Mouse (Mus musculus): ENCODE results near the gene Trim80. TPM values are rescaled to one million over a fixed set of nuclear protein-coding genes. Genes with fewer than 3 reads are reported as not detected.
A peak's percentile ranks its signal among the peaks of the same experiment; 100 is the strongest.
"Not testable (repeated sequence)": the region's sequence is repeated elsewhere in the genome, so short reads cannot be mapped to it uniquely, and the experiment has no call there.

The Trim80 gene
- total RNA-seq, 2 experiments from 2014 or later: not detected

GRCm38 (mm10) chr11:115460976-115461375 lies 20.6 kb downstream of the Trim80 start:
- DNase-seq (ENCODE audit: low spot score in 2 of 2): no peak

DNA sequence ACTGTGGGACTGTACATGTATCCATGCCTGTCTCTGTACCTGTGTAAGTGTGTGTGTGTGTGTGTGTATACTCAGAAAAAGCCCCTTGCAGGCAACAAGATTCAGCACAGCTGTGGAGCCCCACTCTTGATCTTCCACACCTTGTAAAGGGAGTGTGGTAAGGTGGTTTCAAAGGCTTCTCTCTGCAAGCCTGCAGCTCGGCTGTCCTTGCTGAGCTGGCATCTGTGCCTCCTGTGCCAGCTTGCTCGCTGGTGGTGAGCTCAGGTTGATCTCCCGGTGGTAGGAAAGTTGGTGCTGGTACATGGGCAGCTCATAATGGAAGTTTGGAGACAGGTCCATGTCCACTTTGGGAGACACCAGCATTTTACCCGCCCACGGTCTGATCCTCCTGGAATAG lies 21.5 kb downstream of the Trim80 start:
- no peak for DNase-seq (ENCODE audit: low spot score in 2 of 2)

DNA sequence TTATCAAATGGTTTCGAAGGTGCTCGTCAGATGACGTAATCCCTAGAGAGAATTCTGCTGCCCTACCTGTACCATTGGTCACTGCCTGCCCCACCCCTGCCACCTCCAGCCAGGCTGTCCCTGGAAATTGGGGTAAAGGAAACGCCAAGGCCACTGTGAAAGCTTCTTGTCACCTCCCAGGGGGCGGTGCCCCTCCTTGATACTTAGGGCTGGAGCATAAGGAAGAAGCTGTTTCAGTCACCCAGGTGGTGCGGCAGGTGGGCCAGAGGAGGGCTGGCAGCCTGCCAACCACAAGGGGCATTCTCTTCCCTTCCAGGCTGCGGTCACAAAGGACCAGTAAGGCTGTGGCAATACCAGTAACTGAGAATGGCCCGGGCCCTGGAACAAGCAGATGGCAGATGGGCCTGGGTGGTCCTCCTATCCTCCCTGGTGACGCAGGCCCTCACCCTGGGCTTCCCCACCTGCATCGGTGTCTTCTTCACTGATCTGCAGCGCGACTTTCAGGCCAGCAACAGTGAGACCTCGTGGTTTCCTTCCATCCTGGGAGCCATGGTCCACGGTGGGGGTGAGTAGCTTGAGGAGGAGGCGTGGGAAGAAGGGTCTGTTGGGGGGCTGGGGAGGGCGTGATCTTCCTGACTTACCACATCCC lies 22.0 kb downstream of the Trim80 start, which contains the start of gene Slc16a5:
TSS of gene Slc16a5 (plus strand) at position 232 of the 649 bp plus-strand sequence.
- DNase-seq (ENCODE audit: low spot score in 2 of 2): no peak

DNA sequence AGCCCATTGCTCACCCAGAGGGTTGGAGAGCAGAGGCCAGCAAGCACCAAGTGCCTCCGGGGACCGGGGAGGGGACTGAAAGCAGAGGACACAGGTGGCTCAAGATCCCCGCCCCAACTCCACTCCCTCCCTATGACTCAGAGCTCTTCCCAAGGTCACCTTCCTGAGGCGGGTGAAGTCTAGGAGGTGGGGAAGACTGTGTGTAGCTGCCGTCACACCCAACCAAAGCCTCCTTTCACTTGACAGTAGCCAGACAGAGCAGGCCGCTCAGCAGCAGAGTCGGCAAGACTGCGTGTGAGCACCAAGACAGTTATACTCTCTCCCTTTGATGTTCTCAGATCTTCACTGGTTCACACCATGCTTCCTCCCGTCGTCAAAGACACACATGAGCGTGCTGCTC lies 23.1 kb downstream of the Trim80 start:
- no peak for DNase-seq (ENCODE audit: low spot score in 2 of 2)

DNA sequence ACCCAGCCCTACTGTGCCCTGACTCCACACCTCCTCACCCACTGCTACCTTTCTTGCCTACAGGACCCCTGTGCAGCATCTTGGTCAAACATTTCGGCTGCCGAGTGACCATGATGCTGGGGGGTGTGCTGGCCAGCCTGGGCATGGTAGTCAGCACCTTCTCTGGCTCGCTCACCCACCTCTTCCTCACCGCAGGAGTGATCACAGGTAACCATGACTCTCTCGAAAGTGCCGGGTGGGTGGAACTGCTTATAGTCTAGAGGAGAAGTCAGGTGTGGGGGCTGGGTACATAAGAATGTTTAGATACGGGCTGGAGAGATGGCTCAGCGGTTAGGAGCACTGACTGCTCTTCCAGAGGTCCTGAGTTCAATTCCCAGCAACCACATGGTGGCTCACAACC lies 24.5 kb downstream of the Trim80 start:
- no peak for DNase-seq (ENCODE audit: low spot score in 2 of 2)

DNA sequence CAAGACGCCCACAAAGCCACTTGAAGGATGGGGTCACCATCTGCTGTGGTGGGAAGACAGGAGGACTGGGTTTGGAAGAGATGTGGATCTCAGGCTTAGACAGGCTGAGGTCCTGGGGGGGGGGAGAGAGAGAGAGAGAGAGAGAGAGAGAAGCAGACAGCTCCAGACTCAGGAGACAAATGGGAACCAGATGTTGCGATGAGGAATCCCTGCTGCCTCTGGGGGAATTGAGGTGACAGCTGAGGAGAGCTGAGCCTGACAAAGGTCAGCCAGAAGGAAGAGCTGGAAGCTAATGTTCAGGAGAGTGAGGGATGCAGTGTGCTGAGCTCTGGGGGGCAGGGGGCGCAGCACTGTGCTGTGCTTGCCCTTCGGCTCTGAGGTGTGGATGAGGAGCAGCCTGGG lies 26.9 kb downstream of the Trim80 start:
- DNase-seq (ENCODE audit: low spot score in 2 of 2): no peak

GRCm38 (mm10) chr11:115472183-115472582 lies 31.8 kb downstream of the Trim80 start:
- peak in 1 of 2 experiments; percentile 6 for DNase-seq (ENCODE audit: low spot score in 2 of 2)

- peak; percentile 77 to 87 for DNase-seq (ENCODE audit: low spot score in 2 of 2)
These were observed 33.4 kb downstream of the Trim80 start for GRCm38 (mm10) chr11:115473626-115474275.

DNA sequence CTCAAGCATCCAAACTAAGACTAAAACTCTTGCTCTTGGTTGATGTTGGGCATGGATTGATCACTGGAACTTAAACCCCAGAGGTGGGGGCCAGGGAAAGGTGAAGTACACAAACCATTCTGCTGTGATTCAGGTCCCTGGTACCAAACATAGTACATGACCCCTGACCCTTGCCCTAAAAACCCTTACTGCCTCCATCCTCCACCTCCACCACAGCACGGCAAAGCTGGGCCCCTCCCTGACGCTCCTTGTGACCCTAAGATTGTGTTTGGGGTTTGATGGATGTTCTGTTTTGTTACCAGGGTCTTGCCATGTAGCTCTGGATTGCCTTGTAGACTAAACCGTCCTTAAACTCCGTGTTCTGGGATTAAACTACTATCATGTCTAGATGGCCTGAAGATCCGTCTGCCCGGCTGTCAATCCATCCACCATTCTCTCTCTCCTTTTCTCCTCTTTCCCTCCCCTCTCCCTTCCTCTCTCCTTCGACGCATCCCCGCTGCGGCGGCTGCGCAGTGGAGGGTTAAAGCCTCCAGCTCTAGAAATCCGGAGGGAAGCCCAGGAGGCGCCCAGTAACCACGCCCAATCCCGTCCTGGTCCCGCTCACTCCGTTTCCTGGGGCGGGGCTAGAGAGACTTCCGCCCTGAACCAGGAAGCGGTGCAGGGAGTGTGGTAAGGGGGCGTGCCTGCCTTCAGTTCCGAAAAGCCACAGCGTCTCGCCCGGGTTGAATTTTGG lies 34.8 kb downstream of the Trim80 start, which contains the start of gene Armc7:
TSS of gene Armc7 (plus strand) at position 643 of the 733 bp plus-strand sequence.
- DNase-seq (ENCODE audit: low spot score in 2 of 2): peak; percentile 90 to 93

DNA sequence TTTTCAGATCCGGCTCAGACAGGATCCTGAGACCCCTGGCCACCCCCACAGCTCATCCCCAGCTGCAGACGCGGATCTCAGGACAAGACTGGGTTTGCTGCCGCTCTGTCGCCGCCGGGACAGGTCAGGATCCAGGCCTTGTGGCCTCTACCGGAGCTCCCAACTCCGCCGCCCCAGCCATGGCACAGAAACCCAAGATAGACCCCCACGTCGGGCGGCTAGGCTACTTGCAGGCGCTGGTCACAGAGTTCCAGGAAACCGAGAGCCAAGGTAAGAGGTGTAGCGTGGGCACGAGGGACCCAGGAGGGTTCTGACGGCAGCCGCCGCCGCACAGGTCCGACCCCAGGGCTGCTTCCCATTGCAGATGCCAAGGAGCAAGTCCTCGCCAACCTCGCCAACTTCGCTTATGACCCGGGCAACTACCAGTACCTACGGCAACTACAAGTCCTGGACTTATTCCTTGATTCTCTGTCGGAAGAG lies 35.5 kb downstream of the Trim80 start:
- no peak for DNase-seq (ENCODE audit: low spot score in 2 of 2)

- not testable (repeated sequence) for DNase-seq (ENCODE audit: low spot score in 2 of 2)
These were observed 36.3 kb downstream of the Trim80 start for GRCm38 (mm10) chr11:115476630-115477029.

DNA sequence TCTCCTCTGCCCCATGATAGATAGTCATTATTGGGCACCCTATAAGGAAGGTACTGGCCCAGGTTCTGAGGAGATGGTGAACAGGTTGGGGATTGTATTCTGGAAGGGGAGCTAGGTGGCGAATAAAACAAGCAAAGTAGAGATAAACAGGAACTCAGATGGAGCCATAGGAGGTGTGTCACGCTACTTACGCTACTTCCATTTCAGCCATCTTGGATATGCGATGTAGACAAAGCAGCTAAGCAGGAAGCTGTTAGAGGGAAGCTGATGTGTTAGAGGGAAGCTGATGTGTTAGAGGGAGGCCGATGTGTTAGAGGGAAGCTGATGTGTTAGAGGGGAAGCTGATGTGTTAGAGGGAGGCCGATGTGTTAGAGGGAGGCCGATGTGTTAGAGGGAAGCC lies 37.0 kb downstream of the Trim80 start:
- not testable (repeated sequence) for DNase-seq (ENCODE audit: low spot score in 2 of 2)

GRCm38 (mm10) chr11:115478296-115478938 lies 38.1 kb downstream of the Trim80 start:
- no peak for DNase-seq (ENCODE audit: low spot score in 2 of 2)

DNA sequence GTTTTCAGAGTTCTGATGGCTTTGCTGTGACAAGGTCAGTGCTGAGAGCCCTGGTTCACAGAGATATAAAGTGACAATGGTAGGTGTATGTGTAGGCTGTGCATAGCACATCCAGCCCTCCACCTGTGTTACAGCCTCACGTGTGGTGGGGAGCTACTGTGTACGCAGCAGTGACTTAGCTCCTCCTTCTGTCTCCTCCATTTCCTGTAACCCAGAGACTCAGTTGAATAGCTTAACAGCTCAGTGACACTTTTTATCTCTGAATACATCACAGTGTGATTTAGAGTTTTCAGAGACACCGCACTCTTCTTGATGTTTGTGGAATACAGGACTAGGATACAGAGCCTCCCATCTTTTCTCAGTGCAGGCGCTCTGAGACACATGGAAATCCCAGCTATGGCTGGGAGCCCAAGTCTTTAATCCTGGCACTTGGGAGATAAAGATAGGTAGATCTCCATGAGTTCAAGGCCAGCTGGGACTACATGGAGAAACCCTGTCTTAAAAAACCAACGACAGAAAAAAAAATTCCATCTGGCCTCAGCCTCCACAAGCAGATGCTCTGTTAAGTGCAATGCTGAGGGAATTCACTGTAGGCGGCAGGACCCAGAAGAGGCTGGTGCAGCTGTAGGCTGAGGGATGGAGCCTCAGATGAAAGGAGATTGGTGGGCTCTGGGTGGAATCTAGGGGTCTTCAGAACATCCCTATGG lies 41.4 kb downstream of the Trim80 start:
- DNase-seq (ENCODE audit: low spot score in 2 of 2): no peak

- no peak for DNase-seq (ENCODE audit: low spot score in 2 of 2)
These were observed 42.9 kb downstream of the Trim80 start for GRCm38 (mm10) chr11:115483278-115483677.

GRCm38 (mm10) chr11:115483726-115484125 lies 43.4 kb downstream of the Trim80 start:
- peak; percentile 58 to 67 for DNase-seq (ENCODE audit: low spot score in 2 of 2)

DNA sequence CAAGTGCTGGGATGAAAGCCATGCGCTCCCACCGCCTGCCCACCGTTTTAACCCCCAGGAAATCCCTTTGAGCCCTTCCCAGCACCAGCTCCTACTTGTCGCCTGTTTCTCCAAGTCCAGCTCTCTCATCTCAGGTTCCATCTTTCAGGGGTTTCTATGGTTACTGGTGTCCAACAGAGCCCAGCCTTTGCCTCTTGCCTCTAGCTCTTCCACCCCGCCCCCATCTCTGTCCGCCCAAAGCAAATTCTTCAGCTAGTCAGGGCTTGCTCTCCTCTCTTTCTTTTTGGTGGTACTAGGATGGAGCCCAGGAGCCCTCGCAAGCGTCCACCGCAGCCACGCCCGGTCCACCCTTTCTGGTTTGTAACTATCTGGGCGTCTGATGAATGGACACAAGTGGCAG lies 44.8 kb downstream of the Trim80 start:
- DNase-seq (ENCODE audit: low spot score in 2 of 2): no peak

DNA sequence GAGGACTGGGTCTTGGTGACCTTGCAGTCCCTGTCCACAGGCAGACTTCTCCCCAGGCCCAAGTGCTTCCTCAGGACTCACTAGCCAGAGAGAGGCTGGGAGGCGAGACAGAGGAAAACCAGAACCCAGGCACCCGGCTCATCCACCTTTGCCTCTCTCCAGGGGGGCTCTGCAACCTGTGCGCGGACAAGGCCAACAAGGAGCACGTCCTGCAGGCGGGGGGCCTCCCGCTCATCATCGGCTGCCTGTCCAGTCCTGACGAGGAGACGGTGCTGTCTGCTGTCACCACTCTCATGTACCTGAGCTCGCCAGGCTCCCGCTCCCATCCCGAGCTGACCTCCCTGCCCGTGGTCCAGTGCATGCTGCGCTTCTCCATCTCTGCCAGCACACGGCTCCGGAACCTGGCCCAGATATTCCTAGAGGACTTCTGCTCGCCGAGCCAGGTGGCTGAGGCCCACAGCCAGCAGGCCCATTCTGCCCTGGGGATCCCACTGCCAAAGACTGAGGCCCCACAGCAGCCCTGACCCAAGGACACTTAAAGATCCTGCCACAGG lies 48.3 kb downstream of the Trim80 start:
- no peak for DNase-seq (ENCODE audit: low spot score in 2 of 2)

DNA sequence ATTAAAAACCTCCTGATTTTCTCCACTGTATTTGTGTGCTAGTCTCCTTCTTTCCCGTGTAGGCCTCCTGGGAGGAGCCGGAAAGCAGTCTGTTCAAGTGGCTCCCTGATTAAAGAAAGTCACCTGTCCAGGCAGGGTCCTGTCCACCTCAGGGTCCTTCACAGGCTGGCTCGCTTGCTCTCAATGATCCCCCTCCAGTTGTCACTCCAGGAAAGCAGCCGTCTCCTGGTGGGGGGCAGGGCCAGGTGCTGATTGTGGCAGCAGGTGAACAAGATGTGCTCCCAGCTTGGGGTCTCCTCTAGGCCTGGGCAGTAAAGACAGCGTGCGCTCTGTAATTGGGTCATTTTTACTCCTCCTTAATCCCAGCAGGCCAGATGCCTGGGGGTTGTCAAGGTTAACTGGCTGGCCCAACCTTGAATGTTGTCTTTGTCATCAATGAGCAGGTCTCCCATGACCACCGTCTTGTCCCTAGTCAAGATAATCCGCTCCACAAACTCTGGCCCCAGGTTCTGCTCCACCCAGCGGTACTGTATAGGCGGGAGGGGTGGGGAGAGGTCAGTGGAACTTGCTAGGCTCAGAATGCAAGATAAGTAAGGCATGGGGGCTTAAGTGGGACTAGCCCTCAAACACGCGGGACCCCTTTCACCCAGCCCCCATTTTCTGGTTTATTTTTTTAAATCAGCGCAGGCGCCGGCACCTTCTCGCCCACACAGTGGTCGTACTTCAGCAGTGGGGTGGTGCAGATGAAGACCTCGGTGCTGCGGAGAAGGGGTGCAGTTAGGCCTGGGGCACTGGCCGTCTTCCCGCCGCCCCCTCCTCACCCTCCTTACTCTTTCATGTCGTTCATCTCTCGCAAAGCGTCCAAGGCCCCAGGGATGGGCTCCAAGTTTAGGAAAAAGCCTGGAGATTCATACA lies 50.4 kb downstream of the Trim80 start:
- no peak for DNase-seq (ENCODE audit: low spot score in 2 of 2)
